Mouse (Mus musculus) MEL (cell line): ENCODE data around the gene Ybx1.

ENCODE experiments used
- SIN3A ChIP-seq: IDR thresholded peaks from 2 replicates; pipeline ENCODE4 v1.6.1; 2012; ENCODE audit warnings: low read length, improper control_type of control experiment, inconsistent platforms
- ZNF384 ChIP-seq: IDR thresholded peaks from 2 replicates; pipeline ENCODE4 v1.6.1; 2012; ENCODE audit warnings: low read depth, mild to moderate bottlenecking, inconsistent platforms, low read length, improper control_type of control experiment

DNA sequence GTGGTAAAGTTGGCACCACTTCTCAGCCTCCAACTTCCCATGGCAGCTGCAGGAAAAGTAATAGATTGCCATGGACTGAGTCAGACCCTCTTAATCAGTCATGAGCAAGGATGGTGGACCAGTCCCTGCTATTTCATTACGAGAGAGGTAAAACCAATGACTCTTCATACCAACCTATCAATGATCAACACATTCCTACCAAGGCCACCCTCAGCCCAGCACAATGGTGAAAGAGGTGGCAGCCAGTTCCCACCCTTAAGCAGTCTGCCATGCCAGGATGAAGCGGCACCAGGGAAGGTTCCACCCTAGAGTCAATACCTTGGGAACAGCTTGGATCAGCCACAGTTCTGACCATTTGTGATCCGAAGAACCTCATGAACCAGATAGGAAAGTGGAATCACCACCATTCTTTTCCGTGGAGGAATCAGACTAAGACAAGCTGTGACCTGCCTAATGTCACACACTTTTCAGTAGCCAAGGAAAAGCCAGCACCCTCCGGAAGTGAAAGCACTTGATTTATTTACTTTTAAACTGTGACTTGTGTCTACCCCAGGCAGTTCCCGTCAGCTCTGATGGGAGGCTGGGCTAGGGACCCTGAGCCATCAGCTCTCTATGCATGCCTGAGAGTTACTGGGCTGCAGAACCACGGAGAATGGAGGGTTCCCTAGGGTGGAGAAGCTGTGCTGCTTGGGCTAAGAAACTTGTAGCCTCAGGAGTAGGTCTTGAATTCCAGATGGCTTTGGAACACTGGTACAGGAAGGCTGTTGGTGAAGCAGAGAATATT, 42.2 kb downstream of the Ybx1 start:
- TF ChIP-seq ZNF384 (no peak), SIN3A (no peak)
